Mouse (Mus musculus): ENCODE data around the gene Slc16a11. TPM values are rescaled to one million over a fixed set of nuclear protein-coding genes. Genes with fewer than 3 reads are reported as not detected.

Slc16a11 gene
- total and polyA plus RNA-seq, 3 experiments: 0.34 to 9.6 (median 0.52) TPM

DNA sequence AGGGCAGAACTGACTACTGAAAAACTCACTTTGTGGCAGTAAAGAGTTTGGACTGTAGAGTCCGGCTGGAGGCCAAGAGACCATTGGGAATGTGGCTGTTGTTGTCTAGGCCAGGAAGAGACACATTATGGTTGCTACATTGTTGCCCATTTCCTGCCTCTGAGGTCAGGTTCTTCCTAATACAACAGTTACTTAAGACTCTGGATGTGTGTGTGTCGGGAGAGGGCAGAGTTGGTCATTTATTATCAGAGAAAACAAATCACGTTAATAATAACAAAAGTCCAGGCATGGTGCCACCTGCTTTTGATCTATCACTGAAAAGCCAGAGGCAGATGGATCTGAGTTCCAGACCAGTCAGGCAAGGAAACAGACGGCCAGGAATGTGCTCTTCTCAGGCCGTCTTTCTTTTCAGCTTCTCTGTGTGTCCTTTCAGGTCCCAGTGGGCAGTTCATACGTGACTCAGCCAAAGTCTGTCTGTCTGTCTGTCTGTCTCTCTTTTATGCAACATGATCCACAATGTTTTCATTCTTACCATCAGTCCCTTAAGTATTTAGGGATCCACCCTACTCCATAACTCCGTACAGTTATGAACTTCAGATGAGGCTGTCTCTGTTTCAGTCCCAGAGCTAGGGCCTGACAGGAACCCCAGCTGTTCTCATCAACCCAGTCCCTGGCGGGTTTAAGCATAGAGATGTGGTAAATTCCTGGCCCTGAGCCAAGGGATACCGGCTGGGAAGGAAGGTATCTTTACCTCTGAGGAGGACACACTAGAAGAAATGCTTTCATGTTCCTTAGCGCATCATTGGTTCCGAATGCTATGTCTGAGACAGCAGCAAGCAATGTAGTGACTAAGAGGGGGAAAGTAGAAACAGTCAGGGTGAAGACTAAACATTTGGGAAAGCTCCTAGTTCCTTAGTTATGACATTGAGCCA, 18.9 kb upstream of the Slc16a11 start:
- intact Hi-C loops (cut with DNase I): no loop called here
- TF ChIP-seq CTCF (IDR thresholded peaks at IDR 0.05) (no peak), POLR2A (IDR thresholded peaks at IDR 0.05; ENCODE audit: insufficient read depth, low read depth, low read length) (no peak), EP300 (IDR thresholded peaks at IDR 0.05; ENCODE audit: insufficient read depth, low read depth, low read length) (no peak)
- no peak overlapping the region for H3K27ac ChIP-seq
- no peaks in the 10 kb centered on the region for H3K36me3 ChIP-seq (ENCODE audit: control insufficient read depth, insufficient read depth, low read length)
- no peak overlapping the region for H3K9ac ChIP-seq (ENCODE audit: low read depth, low read length)
- H3K4me3 ChIP-seq: no peak overlapping the region
- H3K4me1 ChIP-seq (ENCODE audit: control insufficient read depth, insufficient read depth, low read length): no peaks in the 10 kb centered on the region; the same call in 1 of the 2 replicates
- no peaks in the 10 kb centered on the region for H3K79me2 ChIP-seq (replicated peaks; ENCODE audit: control insufficient read depth, insufficient read depth, low read length)
- H3K27me3 ChIP-seq (ENCODE audit: control insufficient read depth, insufficient read depth, low read length): no peaks in the 10 kb centered on the region
- DNase-seq: no peak
- 44% methylated on average over 11 of the region's 11 CpGs for WGBS

DNA sequence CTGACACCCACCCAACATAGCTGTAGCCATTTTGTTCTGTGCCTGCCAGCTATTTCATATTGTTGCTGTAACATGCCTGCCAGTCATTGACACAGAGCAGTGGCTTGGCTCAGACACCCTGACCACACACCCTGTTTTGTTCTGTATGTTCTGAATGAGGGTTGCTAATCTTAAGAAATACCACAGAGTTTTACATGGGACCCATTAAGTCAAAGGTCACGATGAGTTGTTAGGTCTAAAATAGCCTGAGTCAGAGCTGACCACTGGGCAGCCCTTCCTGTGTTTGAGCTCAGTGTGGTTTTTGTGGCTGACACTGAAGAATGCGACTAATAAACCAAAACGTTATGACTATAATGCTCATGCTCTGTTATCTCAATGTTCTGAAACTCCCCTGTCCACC, 14.2 kb upstream of the Slc16a11 start:
- H3K36me3 ChIP-seq (ENCODE audit: control insufficient read depth, insufficient read depth, low read length): no peaks in the 10 kb centered on the region
- no peak for TF ChIP-seq EP300 (IDR thresholded peaks at IDR 0.05; ENCODE audit: insufficient read depth, low read depth, low read length)
- no peak for TF ChIP-seq CTCF (IDR thresholded peaks at IDR 0.05)
- TF ChIP-seq POLR2A (IDR thresholded peaks at IDR 0.05; ENCODE audit: insufficient read depth, low read depth, low read length): no peak
- no peaks in the 10 kb centered on the region; the same call in 1 of the 2 replicates for H3K4me1 ChIP-seq (ENCODE audit: control insufficient read depth, insufficient read depth, low read length)
- no peak overlapping the region for H3K27ac ChIP-seq
- intact Hi-C loops (cut with DNase I): no loop called here
- no peaks in the 10 kb centered on the region for H3K79me2 ChIP-seq (replicated peaks; ENCODE audit: control insufficient read depth, insufficient read depth, low read length)
- H3K4me3 ChIP-seq: no peak overlapping the region
- no peaks in the 10 kb centered on the region for H3K27me3 ChIP-seq (ENCODE audit: control insufficient read depth, insufficient read depth, low read length)
- WGBS: 68% methylated on average over 3 of the region's 3 CpGs
- DNase-seq: no peak
- H3K9ac ChIP-seq (ENCODE audit: low read depth, low read length): no peak overlapping the region

DNA sequence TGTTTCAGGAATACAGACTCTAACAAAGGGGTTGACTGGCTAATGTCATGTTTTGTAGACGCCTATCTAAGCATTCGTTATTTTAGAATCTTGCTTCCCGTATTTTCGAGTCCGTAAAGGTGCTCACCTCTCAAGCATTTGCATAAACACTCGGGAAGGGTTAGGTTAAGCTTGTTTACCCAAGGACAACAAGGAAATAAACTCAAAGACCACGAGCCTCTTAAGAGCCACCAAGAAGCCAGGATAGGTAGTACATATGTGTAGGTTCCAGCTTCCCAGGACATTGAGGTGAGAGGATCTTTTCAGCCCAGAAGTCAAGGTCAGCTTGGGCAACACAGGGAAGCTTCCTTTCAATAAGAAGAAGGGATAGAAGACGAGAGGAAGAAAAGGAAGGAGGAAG, 13.4 kb upstream of the Slc16a11 start:
- Histone ChIP-seq H3K27ac (no peak overlapping the region), H3K27me3 (ENCODE audit: control insufficient read depth, insufficient read depth, low read length) (no peaks in the 10 kb centered on the region), H3K9ac (ENCODE audit: low read depth, low read length) (no peak overlapping the region), H3K4me3 (no peak overlapping the region), H3K79me2 (replicated peaks; ENCODE audit: control insufficient read depth, insufficient read depth, low read length) (no peaks in the 10 kb centered on the region), H3K4me1 (ENCODE audit: control insufficient read depth, insufficient read depth, low read length) (no peaks in the 10 kb centered on the region), H3K36me3 (ENCODE audit: control insufficient read depth, insufficient read depth, low read length) (no peaks in the 10 kb centered on the region)
- TF ChIP-seq POLR2A (IDR thresholded peaks at IDR 0.05; ENCODE audit: insufficient read depth, low read depth, low read length): no peak
- no peak for TF ChIP-seq EP300 (IDR thresholded peaks at IDR 0.05; ENCODE audit: insufficient read depth, low read depth, low read length)
- TF ChIP-seq CTCF (IDR thresholded peaks at IDR 0.05): no peak
- intact Hi-C loops (cut with DNase I): no loop called here
- no peak for DNase-seq
- 84% methylated on average over 8 of the region's 8 CpGs for WGBS

DNA sequence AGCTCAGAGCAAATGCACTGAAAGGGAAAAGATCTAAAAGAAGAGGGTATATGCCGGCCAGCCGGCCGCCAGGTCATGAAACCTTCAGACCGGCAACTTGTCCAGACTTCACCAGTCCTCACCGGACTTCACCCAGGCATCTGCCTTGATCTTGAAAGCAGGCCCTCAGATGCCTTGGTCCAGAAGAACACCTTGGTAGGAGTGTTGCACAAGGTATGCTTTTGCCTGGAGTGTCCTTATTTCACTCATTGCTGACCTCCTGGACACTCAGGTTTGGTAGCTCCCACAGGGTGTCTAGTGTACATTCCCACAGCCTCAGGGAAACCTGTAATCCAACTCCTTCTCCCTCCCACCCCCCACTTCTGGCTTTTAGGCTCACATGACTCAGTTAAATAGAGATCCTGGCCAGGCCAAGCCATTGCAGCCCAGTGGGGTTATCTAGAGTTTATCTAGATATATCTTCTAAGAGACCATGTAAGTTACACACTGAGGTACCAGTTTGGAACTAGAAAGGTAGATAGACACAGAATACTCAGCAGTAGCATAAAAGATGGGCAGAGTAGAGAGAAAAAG, 12.4 kb upstream of the Slc16a11 start:
- H3K27ac ChIP-seq: no peak overlapping the region

DNA sequence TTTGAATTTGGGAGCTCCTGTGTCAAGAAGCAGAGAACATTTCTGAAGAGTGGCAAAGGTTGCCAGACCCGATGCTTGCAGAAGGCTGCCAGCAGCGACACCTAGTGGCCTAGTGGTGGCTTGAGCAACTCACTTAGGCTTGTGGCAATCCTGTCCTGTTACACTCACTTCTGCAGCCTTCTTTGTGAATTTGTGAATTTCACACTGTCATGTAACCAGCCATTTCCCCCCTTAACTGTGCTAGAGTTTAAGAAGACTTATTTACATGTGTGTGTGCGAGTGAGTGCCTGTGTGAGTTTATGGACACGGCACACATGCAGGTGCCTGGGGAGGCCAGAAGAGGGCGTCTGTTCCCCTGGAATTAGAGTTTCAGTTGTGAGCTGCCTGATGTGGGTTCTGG, 10.9 kb upstream of the Slc16a11 start:
- Histone ChIP-seq H3K27ac (no peak overlapping the region), H3K9ac (ENCODE audit: low read depth, low read length) (no peak overlapping the region), H3K4me3 (no peak overlapping the region), H3K79me2 (replicated peaks; ENCODE audit: control insufficient read depth, insufficient read depth, low read length) (no peaks in the 10 kb centered on the region), H3K4me1 (ENCODE audit: control insufficient read depth, insufficient read depth, low read length) (peaks cover 3% of the 10 kb centered on the region; the same call in 1 of the 2 replicates), H3K27me3 (ENCODE audit: control insufficient read depth, insufficient read depth, low read length) (no peaks in the 10 kb centered on the region), H3K36me3 (ENCODE audit: control insufficient read depth, insufficient read depth, low read length) (no peaks in the 10 kb centered on the region)
- intact Hi-C loops (cut with DNase I): loop anchor here (5.0 kb wide), 1 partner anchor 269 kb away; no protein-coding TSS in a partner anchor
- no peak for TF ChIP-seq EP300 (IDR thresholded peaks at IDR 0.05; ENCODE audit: insufficient read depth, low read depth, low read length)
- peak; percentile 95 for TF ChIP-seq CTCF (IDR thresholded peaks at IDR 0.05)
- 39% methylated on average over 5 of the region's 5 CpGs for WGBS
- peak; percentile 79 to 80 for DNase-seq

More for the DNA sequence above, 12.4 kb upstream of the Slc16a11 start:
- no peak for DNase-seq
- Histone ChIP-seq H3K79me2 (replicated peaks; ENCODE audit: control insufficient read depth, insufficient read depth, low read length) (no peaks in the 10 kb centered on the region), H3K4me1 (ENCODE audit: control insufficient read depth, insufficient read depth, low read length) (no peaks in the 10 kb centered on the region), H3K36me3 (ENCODE audit: control insufficient read depth, insufficient read depth, low read length) (no peaks in the 10 kb centered on the region), H3K27me3 (ENCODE audit: control insufficient read depth, insufficient read depth, low read length) (no peaks in the 10 kb centered on the region), H3K9ac (ENCODE audit: low read depth, low read length) (no peak overlapping the region), H3K4me3 (no peak overlapping the region)
- intact Hi-C loops (cut with DNase I): loop anchor here (5.0 kb wide), 1 partner anchor 268 kb away; no protein-coding TSS in a partner anchor
- whole genome bisulfite sequencing: 82% methylated on average over 5 of the region's 5 CpGs
- TF ChIP-seq CTCF (IDR thresholded peaks at IDR 0.05) (no peak), EP300 (IDR thresholded peaks at IDR 0.05; ENCODE audit: insufficient read depth, low read depth, low read length) (no peak), POLR2A (IDR thresholded peaks at IDR 0.05; ENCODE audit: insufficient read depth, low read depth, low read length) (no peak)

DNA sequence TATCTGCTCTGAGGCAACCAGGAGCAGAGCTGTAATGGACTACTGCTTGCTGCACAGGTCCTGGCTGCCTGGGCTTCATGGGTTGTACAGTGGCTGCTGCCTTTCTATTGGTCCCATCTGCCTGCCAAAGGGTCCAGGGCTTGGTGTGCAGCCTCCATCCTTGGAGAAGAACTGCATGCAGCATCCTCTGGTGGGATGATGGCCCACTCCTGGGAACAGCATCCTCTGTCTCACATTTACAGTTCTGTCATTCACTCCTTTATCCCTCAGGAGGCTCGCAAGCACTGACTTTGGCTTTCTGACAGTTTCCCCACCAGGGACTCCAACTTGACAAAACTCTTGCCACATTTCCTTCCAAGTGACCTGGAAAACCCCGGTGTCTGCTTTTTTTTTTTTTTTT, 5.8 kb upstream of the Slc16a11 start:
- WGBS: 23% methylated on average over 2 of the region's 2 CpGs
- H3K4me3 ChIP-seq: no peak overlapping the region
- peaks cover 6% of the 10 kb centered on the region for H3K4me1 ChIP-seq (ENCODE audit: control insufficient read depth, insufficient read depth, low read length)
- H3K79me2 ChIP-seq (replicated peaks; ENCODE audit: control insufficient read depth, insufficient read depth, low read length): no peaks in the 10 kb centered on the region
- intact Hi-C loops (cut with DNase I): no loop called here
- TF ChIP-seq EP300 (IDR thresholded peaks at IDR 0.05; ENCODE audit: insufficient read depth, low read depth, low read length) (no peak), POLR2A (IDR thresholded peaks at IDR 0.05; ENCODE audit: insufficient read depth, low read depth, low read length) (no peak), CTCF (IDR thresholded peaks at IDR 0.05) (no peak)
- H3K9ac ChIP-seq (ENCODE audit: low read depth, low read length): no peak overlapping the region
- H3K27me3 ChIP-seq (ENCODE audit: control insufficient read depth, insufficient read depth, low read length): no peaks in the 10 kb centered on the region
- no peak for DNase-seq
- H3K36me3 ChIP-seq (ENCODE audit: control insufficient read depth, insufficient read depth, low read length): no peaks in the 10 kb centered on the region
- no peak overlapping the region for H3K27ac ChIP-seq

All from heart, adult 2 months (tissue).